Mouse (Mus musculus): ENCODE data around the gene Tbc1d21. TPM values are rescaled to one million over a fixed set of nuclear protein-coding genes. Genes with fewer than 3 reads are reported as not detected.

Tbc1d21 gene
- not detected in 2 replicates for polyA plus RNA-seq (2014; fragmentation: Nextera tagmentation; extraction: Ambion mirVana)

- H3K4me2 ChIP-seq, result no peak within 1 kb of the TSS
- no peaks in the 10 kb centered on the region for H3K9me3 ChIP-seq (ENCODE audit: control insufficient read depth, low read length)
- 94% methylated on average over 1 of the region's 1 CpGs for WGBS
- H3K4me1 ChIP-seq (ENCODE audit: control insufficient read depth, insufficient read depth, low read length), result no peaks in the 10 kb centered on the region
- no peak within 1 kb of the TSS for H3K4me3 ChIP-seq (ENCODE audit: low read depth, low read length)
- no peaks in the 10 kb centered on the region for H3K27me3 ChIP-seq (ENCODE audit: control insufficient read depth, insufficient read depth, low read length)
- no peak within 1 kb of the TSS for H3K9ac ChIP-seq (ENCODE audit: low read length)
- ATAC-seq (ENCODE audit: low FRiP score), result no peak
- no peak within 1 kb of the TSS for H3K27ac ChIP-seq (ENCODE audit: low read depth, low read length)
- DNase-seq (ENCODE audit: low spot score, missing footprints), result no peak
- no peaks in the 10 kb centered on the region for H3K36me3 ChIP-seq (ENCODE audit: control insufficient read depth, insufficient read depth, low read length)
These were observed at the start of gene Tbc1d21 for GRCm38 (mm10) chr9:58370355-58370754. Gene Tbc1d21 (minus strand): TSS chr9:58370455.

DNA sequence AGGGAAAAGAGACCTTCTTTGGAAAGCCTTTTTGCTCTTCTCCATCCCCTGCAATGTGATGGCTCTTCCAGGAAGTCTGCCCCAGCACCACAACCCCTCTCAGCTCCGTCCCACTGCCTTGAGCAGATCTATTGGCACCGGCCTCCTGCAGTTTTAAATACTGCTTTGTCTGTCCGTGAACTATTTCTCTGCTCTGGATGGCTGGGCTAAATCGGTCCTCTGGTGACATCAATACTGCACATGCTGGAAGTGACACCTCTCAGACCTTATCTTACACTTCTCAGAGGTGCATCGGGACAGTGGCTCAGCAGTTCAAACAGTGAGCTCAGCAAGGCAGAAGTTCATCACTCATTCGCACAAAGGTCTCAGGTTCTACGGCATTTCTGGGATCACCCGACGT is 41.3 kb upstream of the Tbc1d21 start:
- Histone ChIP-seq H3K4me3 (ENCODE audit: low read depth, low read length) (no peak overlapping the region), H3K27me3 (ENCODE audit: control insufficient read depth, insufficient read depth, low read length) (no peaks in the 10 kb centered on the region), H3K36me3 (ENCODE audit: control insufficient read depth, insufficient read depth, low read length) (no peaks in the 10 kb centered on the region), H3K9me3 (ENCODE audit: control insufficient read depth, low read length) (no peaks in the 10 kb centered on the region), H3K9ac (ENCODE audit: low read length) (no peak overlapping the region), H3K4me1 (ENCODE audit: control insufficient read depth, insufficient read depth, low read length) (no peaks in the 10 kb centered on the region), H3K4me2 (no peak overlapping the region), H3K27ac (ENCODE audit: low read depth, low read length) (no peak overlapping the region)
- no peak for DNase-seq (ENCODE audit: low spot score, missing footprints)
- no peak for ATAC-seq (ENCODE audit: low FRiP score)
- 81% methylated on average over 9 of the region's 9 CpGs for WGBS

DNA sequence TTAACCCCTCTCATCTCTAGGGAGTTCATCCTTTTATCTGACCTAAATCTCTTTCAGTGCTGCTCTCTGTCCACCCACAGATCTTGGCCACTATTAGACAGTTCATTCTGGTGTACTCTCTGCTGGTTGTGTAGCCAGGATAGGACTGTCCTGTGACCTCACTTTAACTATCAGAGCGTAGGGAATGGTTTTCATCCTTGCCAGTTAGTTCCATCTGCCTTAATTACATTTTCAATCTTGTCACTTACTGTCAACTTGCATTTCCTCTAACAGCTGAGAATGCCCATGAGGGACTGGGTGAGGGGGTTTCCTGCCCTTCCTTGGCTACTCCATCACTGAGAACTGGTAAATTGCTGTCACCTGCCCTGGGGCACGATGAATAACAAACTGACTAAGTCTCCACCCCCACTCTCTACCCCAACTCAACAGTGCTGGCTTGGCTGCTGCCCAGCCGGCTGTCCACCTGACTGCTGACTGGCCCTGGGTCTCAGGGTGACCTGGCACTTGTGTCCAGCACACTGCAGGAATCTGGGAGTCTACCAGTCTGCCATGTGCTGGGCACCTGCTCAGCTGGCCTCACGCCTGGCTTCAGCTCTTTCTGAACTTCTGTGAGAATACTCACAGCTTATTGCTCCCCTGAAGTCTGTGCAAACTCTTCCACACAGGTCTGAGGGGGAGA is 39.9 kb upstream of the Tbc1d21 start:
- Histone ChIP-seq H3K27ac (ENCODE audit: low read depth, low read length) (no peak overlapping the region), H3K4me1 (ENCODE audit: control insufficient read depth, insufficient read depth, low read length) (no peaks in the 10 kb centered on the region), H3K4me3 (ENCODE audit: low read depth, low read length) (no peak overlapping the region), H3K4me2 (no peak overlapping the region), H3K27me3 (ENCODE audit: control insufficient read depth, insufficient read depth, low read length) (no peaks in the 10 kb centered on the region), H3K9me3 (ENCODE audit: control insufficient read depth, low read length) (no peaks in the 10 kb centered on the region), H3K9ac (ENCODE audit: low read length) (no peak overlapping the region), H3K36me3 (ENCODE audit: control insufficient read depth, insufficient read depth, low read length) (no peaks in the 10 kb centered on the region)
- WGBS, result 79% methylated on average over 4 of the region's 4 CpGs
- DNase-seq (ENCODE audit: low spot score, missing footprints) (no peak), ATAC-seq (ENCODE audit: low FRiP score) (no peak)

DNA sequence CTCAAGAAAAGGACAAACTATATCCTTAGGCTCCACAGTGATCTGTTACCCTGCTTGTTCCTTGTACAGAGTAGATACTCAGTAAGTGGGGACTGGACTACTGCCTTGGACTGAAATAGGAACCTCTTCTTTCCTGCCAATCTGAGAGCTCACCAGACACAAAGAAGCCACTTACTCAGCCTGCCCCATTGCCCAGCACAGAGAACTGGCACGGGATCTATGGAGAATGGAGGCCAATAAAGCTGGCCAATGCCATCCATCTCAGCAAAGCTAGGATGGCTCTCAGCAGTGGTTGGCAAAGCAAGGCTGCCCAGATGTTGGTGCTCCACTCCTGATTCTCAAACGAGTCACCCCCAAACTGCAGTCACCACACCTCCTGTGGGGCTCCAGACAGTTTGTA is 39.0 kb upstream of the Tbc1d21 start:
- WGBS, result 79% methylated on average over 2 of the region's 2 CpGs
- no peak overlapping the region for H3K27ac ChIP-seq (ENCODE audit: low read depth, low read length)
- no peak for ATAC-seq (ENCODE audit: low FRiP score)
- H3K4me2 ChIP-seq, result no peak overlapping the region
- no peak for DNase-seq (ENCODE audit: low spot score, missing footprints)
- no peaks in the 10 kb centered on the region for H3K4me1 ChIP-seq (ENCODE audit: control insufficient read depth, insufficient read depth, low read length)
- H3K36me3 ChIP-seq (ENCODE audit: control insufficient read depth, insufficient read depth, low read length), result no peaks in the 10 kb centered on the region
- no peaks in the 10 kb centered on the region for H3K9me3 ChIP-seq (ENCODE audit: control insufficient read depth, low read length)
- H3K9ac ChIP-seq (ENCODE audit: low read length), result no peak overlapping the region
- no peaks in the 10 kb centered on the region for H3K27me3 ChIP-seq (ENCODE audit: control insufficient read depth, insufficient read depth, low read length)
- no peak overlapping the region for H3K4me3 ChIP-seq (ENCODE audit: low read depth, low read length)

DNA sequence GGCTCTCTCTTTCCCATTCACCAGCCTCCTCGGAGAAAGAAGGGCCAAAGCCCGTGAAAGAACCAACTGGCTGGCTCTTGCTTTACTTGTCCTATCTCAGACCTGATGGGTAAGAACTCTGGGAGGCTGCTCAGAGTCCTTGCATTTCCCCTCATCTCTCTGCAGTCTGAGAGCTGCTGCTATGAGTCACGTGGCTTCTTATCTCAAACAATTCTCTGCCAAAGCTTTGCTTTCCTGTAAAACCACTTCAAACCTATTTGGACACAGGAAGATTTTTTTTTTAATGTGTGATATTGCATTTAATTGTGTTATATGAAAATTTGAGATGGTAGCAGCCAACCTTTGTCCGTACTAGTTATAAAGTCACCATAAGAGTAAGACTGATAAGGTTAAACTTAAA is 34.2 kb upstream of the Tbc1d21 start:
- H3K4me3 ChIP-seq (ENCODE audit: low read depth, low read length), result no peak overlapping the region

GRCm38 (mm10) chr9:58401371-58402082 is 31.3 kb upstream of the Tbc1d21 start:
- 89% methylated on average over 6 of the region's 6 CpGs for WGBS
- no peaks in the 10 kb centered on the region for H3K4me1 ChIP-seq (ENCODE audit: control insufficient read depth, insufficient read depth, low read length)
- H3K9ac ChIP-seq (ENCODE audit: low read length), result no peak overlapping the region
- H3K27ac ChIP-seq (ENCODE audit: low read depth, low read length), result no peak overlapping the region
- no peak overlapping the region for H3K4me3 ChIP-seq (ENCODE audit: low read depth, low read length)
- H3K4me2 ChIP-seq, result no peak overlapping the region
- no peaks in the 10 kb centered on the region for H3K36me3 ChIP-seq (ENCODE audit: control insufficient read depth, insufficient read depth, low read length)
- ATAC-seq (ENCODE audit: low FRiP score), result no peak
- DNase-seq (ENCODE audit: low spot score, missing footprints), result no peak
- no peaks in the 10 kb centered on the region for H3K27me3 ChIP-seq (ENCODE audit: control insufficient read depth, insufficient read depth, low read length)
- no peaks in the 10 kb centered on the region for H3K9me3 ChIP-seq (ENCODE audit: control insufficient read depth, low read length)

More for the DNA sequence above, 34.2 kb upstream of the Tbc1d21 start:
- no peak overlapping the region for H3K4me2 ChIP-seq
- ATAC-seq (ENCODE audit: low FRiP score), result no peak
- H3K27me3 ChIP-seq (ENCODE audit: control insufficient read depth, insufficient read depth, low read length), result no peaks in the 10 kb centered on the region
- H3K27ac ChIP-seq (ENCODE audit: low read depth, low read length), result no peak overlapping the region
- H3K9me3 ChIP-seq (ENCODE audit: control insufficient read depth, low read length), result no peaks in the 10 kb centered on the region
- no peak for DNase-seq (ENCODE audit: low spot score, missing footprints)
- H3K9ac ChIP-seq (ENCODE audit: low read length), result no peak overlapping the region
- H3K4me1 ChIP-seq (ENCODE audit: control insufficient read depth, insufficient read depth, low read length), result no peaks in the 10 kb centered on the region
- WGBS, result 79% methylated on average over 4 of the region's 4 CpGs
- no peaks in the 10 kb centered on the region for H3K36me3 ChIP-seq (ENCODE audit: control insufficient read depth, insufficient read depth, low read length)

GRCm38 (mm10) chr9:58399609-58400008 is 29.4 kb upstream of the Tbc1d21 start:
- H3K9ac ChIP-seq (ENCODE audit: low read length), result no peak overlapping the region

DNA sequence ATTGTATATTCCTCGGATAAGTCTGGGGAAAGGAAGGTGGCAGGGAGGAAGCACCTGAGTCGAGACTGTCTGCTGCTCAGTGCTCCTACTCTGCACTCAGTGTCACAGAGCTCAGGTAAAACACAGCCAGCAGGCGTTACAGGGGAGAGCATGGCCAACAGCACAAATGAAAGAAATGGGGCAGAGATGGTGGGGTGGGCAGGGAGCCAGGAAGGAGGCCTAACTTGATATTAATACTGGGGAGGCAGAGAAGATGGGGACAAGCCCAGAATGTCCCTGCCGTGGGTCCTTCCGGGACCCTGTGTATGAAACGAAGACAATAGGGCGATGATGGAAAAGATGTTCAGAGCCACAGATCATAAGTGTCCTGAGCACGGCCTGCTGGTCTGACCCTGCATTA is 24.4 kb upstream of the Tbc1d21 start:
- ATAC-seq (ENCODE audit: low FRiP score), result no peak
- Histone ChIP-seq H3K27ac (ENCODE audit: low read depth, low read length) (no peak overlapping the region), H3K36me3 (ENCODE audit: control insufficient read depth, insufficient read depth, low read length) (no peaks in the 10 kb centered on the region), H3K4me3 (ENCODE audit: low read depth, low read length) (no peak overlapping the region), H3K27me3 (ENCODE audit: control insufficient read depth, insufficient read depth, low read length) (no peaks in the 10 kb centered on the region), H3K4me2 (no peak overlapping the region), H3K9ac (ENCODE audit: low read length) (no peak overlapping the region), H3K9me3 (ENCODE audit: control insufficient read depth, low read length) (no peaks in the 10 kb centered on the region), H3K4me1 (ENCODE audit: control insufficient read depth, insufficient read depth, low read length) (no peaks in the 10 kb centered on the region)
- WGBS, result 86% methylated on average over 8 of the region's 8 CpGs
- DNase-seq (ENCODE audit: low spot score, missing footprints), result no peak

More at GRCm38 (mm10) chr9:58399609-58400008, 29.4 kb upstream of the Tbc1d21 start:
- 39% methylated on average over 5 of the region's 5 CpGs for WGBS
- Histone ChIP-seq H3K4me3 (ENCODE audit: low read depth, low read length) (no peak overlapping the region), H3K36me3 (ENCODE audit: control insufficient read depth, insufficient read depth, low read length) (no peaks in the 10 kb centered on the region), H3K4me2 (no peak overlapping the region), H3K4me1 (ENCODE audit: control insufficient read depth, insufficient read depth, low read length) (no peaks in the 10 kb centered on the region), H3K27ac (ENCODE audit: low read depth, low read length) (no peak overlapping the region), H3K9me3 (ENCODE audit: control insufficient read depth, low read length) (no peaks in the 10 kb centered on the region), H3K27me3 (ENCODE audit: control insufficient read depth, insufficient read depth, low read length) (no peaks in the 10 kb centered on the region)
- no peak for DNase-seq (ENCODE audit: low spot score, missing footprints)
- ATAC-seq (ENCODE audit: low FRiP score), result no peak

DNA sequence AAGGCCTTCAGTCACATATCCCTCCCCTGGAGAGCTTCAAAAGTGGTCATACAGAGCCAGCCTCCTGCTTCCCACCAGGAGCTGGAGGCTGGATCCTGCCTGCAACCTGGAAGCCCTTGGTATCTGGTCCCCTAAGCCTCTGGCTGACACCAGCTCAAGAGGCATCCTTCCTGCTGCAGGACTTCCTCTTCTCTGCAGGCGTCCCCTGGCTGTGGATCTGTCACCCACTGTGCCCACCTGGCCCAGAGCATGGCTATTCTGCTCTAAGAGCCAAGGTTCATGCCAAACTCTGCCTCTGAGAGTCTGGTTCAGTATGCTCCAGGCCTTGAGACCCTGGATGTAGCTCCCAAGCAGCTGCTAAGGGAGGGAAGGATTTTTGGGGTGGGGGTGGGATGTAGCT is 23.6 kb upstream of the Tbc1d21 start:
- no peaks in the 10 kb centered on the region for H3K36me3 ChIP-seq (ENCODE audit: control insufficient read depth, insufficient read depth, low read length)
- H3K4me3 ChIP-seq (ENCODE audit: low read depth, low read length), result no peak overlapping the region
- H3K9ac ChIP-seq (ENCODE audit: low read length), result no peak overlapping the region
- H3K27me3 ChIP-seq (ENCODE audit: control insufficient read depth, insufficient read depth, low read length), result no peaks in the 10 kb centered on the region
- DNase-seq (ENCODE audit: low spot score, missing footprints) (no peak), ATAC-seq (ENCODE audit: low FRiP score) (no peak)
- no peaks in the 10 kb centered on the region for H3K4me1 ChIP-seq (ENCODE audit: control insufficient read depth, insufficient read depth, low read length)
- WGBS, result 54% methylated on average over 1 of the region's 1 CpGs
- H3K9me3 ChIP-seq (ENCODE audit: control insufficient read depth, low read length), result no peaks in the 10 kb centered on the region
- no peak overlapping the region for H3K4me2 ChIP-seq
- H3K27ac ChIP-seq (ENCODE audit: low read depth, low read length), result no peak overlapping the region

All from midbrain, embryonic 11.5 days (tissue).